Mouse (Mus musculus): ENCODE measurements at regions not wholly inside any gene's neighbourhood (a gene's known extent, or its start where the extent isn't known, plus 50 kb on each side); places are given as distances from the start of the nearest gene placed in this dataset.

GRCm38 (mm10) chr11:8148485-8148825, 515.9 kb downstream of the Tns3 start:
- DNase-seq (ENCODE audit: low spot score in 2 of 2), result no peak

- DNase-seq (ENCODE audit: low spot score in 2 of 2), result no peak
These were observed 516.4 kb downstream of the Tns3 start for GRCm38 (mm10) chr11:8147790-8148484.

GRCm38 (mm10) chr11:8137366-8137765, 527.0 kb downstream of the Tns3 start:
- no peak for DNase-seq (ENCODE audit: low spot score in 2 of 2)

GRCm38 (mm10) chr11:8136666-8137065, 527.7 kb downstream of the Tns3 start:
- no peak for DNase-seq (ENCODE audit: low spot score in 2 of 2)

- DNase-seq (ENCODE audit: low spot score in 2 of 2), result no peak
These were observed 555.0 kb downstream of the Tns3 start for GRCm38 (mm10) chr11:8109286-8109685.

- DNase-seq (ENCODE audit: low spot score in 2 of 2), result no peak
These were observed 563.2 kb downstream of the Tns3 start for GRCm38 (mm10) chr11:8101091-8101490.

- no peak for DNase-seq (ENCODE audit: low spot score in 2 of 2)
These were observed 580.0 kb downstream of the Tns3 start for GRCm38 (mm10) chr11:8084328-8084727.

- DNase-seq (ENCODE audit: low spot score in 2 of 2), result no peak
These were observed 581.5 kb downstream of the Tns3 start for GRCm38 (mm10) chr11:8082811-8083210.

GRCm38 (mm10) chr11:8073321-8073720, 591.0 kb downstream of the Tns3 start:
- no peak for DNase-seq (ENCODE audit: low spot score in 2 of 2)

GRCm38 (mm10) chr11:8068873-8069272, 595.5 kb downstream of the Tns3 start:
- DNase-seq (ENCODE audit: low spot score in 2 of 2), result no peak

GRCm38 (mm10) chr11:8067330-8067729, 597.0 kb downstream of the Tns3 start:
- no peak for DNase-seq (ENCODE audit: low spot score in 2 of 2)

GRCm38 (mm10) chr11:8065811-8066210, 598.5 kb downstream of the Tns3 start:
- no peak for DNase-seq (ENCODE audit: low spot score in 2 of 2)

- DNase-seq (ENCODE audit: low spot score in 2 of 2), result no peak
These were observed 599.2 kb downstream of the Tns3 start for GRCm38 (mm10) chr11:8065086-8065485.

GRCm38 (mm10) chr11:8061989-8062388, 602.3 kb downstream of the Tns3 start:
- no peak for DNase-seq (ENCODE audit: low spot score in 2 of 2)

- no peak for DNase-seq (ENCODE audit: low spot score in 2 of 2)
These were observed 602.8 kb downstream of the Tns3 start for GRCm38 (mm10) chr11:8061573-8061972.

- no peak for DNase-seq (ENCODE audit: low spot score in 2 of 2)
These were observed 612.8 kb downstream of the Tns3 start for GRCm38 (mm10) chr11:8051499-8051898.

- no peak for DNase-seq (ENCODE audit: low spot score in 2 of 2)
These were observed 619.2 kb downstream of the Tns3 start for GRCm38 (mm10) chr11:8045086-8045485.

- no peak for DNase-seq (ENCODE audit: low spot score in 2 of 2)
These were observed 634.2 kb downstream of the Tns3 start for GRCm38 (mm10) chr11:8030119-8030518.

- DNase-seq (ENCODE audit: low spot score in 2 of 2), result no peak
These were observed 656.5 kb downstream of the Tns3 start for GRCm38 (mm10) chr11:8007801-8008200.

- no peak for DNase-seq (ENCODE audit: low spot score in 2 of 2)
These were observed 683.3 kb downstream of the Tns3 start for GRCm38 (mm10) chr11:7981031-7981430.

- no peak for DNase-seq (ENCODE audit: low spot score in 2 of 2)
These were observed 688.5 kb downstream of the Tns3 start for GRCm38 (mm10) chr11:7975845-7976244.

GRCm38 (mm10) chr11:7949931-7950330, 714.4 kb downstream of the Tns3 start:
- DNase-seq (ENCODE audit: low spot score in 2 of 2), result no peak

- DNase-seq (ENCODE audit: low spot score in 2 of 2), result no peak
These were observed 715.0 kb downstream of the Tns3 start for GRCm38 (mm10) chr11:7949201-7949875.
